Mouse (Mus musculus) bone marrow, adult 2 months (tissue): ENCODE results near the gene Mrpl33. TPM values are rescaled to one million over a fixed set of nuclear protein-coding genes. Genes with fewer than 3 reads are reported as not detected.
A peak's percentile ranks its signal among the peaks of the same experiment; 100 is the strongest.

Source experiments
- H3K27ac ChIP-seq: fragments of 200-500 bp; 2 replicates; pipeline ENCODE4 v1.5.1; 2012; ENCODE audit warnings: low read depth, mild to moderate bottlenecking, control low read depth, inconsistent platforms, low read length; ENCODE audit not compliant: control insufficient read depth, poor library complexity, insufficient read depth
- H3K4me1 ChIP-seq: fragments of 200-500 bp; 2 replicates; pipeline ENCODE4 v1.6.1; 2011; ENCODE audit warnings: low read length; ENCODE audit not compliant: control insufficient read depth, insufficient read depth
- H3K4me3 ChIP-seq: fragments of 200-500 bp; replicated peaks from 2 replicates; pipeline ENCODE3; 2011; ENCODE audit warnings: mild to moderate bottlenecking, low read depth, low read length, control low read depth; ENCODE audit not compliant: control insufficient read depth
- CTCF ChIP-seq: fragments of 200-500 bp; IDR thresholded peaks from 2 replicates; pipeline ENCODE4 v1.5.1; 2011; ENCODE audit warnings: low read length, control low read depth; ENCODE audit not compliant: control insufficient read depth, insufficient read depth
- POLR2A ChIP-seq: fragments of 200-500 bp; IDR thresholded peaks from 2 replicates; pipeline ENCODE4 v1.6.1; 2011; ENCODE audit warnings: low read depth, mild to moderate bottlenecking, control low read depth, low read length, borderline replicate concordance; ENCODE audit not compliant: control insufficient read depth
- WGBS: fragments of 180-500 bp; shearing (Covaris S2); methylation state at CpG from one replicate; pipeline ENCODE4 v1.1.7; 2018; 5-methylcytosine and 5-hydroxymethylcytosine counted together
- polyA plus RNA-seq: library from polyadenylated mRNA; stranded (reverse); fragments of >200 nt; gene quantifications from 2 replicates; pipeline ENCODE4 v1.2.4, GENCODE M21; 2011; ENCODE audit warnings: low replicate concordance; ENCODE audit not compliant: missing spikeins, insufficient read depth, insufficient read length

Gene Mrpl33
- polyA plus RNA-seq, 1 experiment = 162 TPM

DNA sequence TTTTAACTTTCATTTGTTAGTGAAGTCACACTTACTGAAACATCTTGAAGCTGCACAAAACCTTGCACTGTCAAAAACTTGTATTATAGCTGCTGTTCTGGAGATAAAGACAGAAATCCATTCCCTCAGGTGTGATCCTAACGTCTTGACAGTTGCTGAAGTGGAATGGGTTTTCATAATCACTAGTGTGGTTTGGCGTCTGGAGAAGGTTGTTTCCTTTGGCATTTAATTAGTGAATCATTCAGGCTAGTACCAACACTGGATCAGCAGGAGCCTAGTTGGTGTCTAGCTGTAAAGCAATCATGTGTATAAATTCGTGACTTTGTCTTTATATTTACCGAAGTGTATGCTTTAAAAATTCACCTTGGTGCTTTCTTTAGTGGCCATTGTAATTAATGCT lies 102.2 kb downstream of the Mrpl33 start:
- TF ChIP-seq POLR2A (no peak), CTCF (no peak)
- Histone ChIP-seq H3K4me3 (no peak overlapping the region), H3K27ac (no peak overlapping the region), H3K4me1 (no peaks in the 10 kb centered on the region; the same call in 1 of the 2 replicates)
- WGBS = 41% methylated on average over 4 of the region's 4 CpGs

DNA sequence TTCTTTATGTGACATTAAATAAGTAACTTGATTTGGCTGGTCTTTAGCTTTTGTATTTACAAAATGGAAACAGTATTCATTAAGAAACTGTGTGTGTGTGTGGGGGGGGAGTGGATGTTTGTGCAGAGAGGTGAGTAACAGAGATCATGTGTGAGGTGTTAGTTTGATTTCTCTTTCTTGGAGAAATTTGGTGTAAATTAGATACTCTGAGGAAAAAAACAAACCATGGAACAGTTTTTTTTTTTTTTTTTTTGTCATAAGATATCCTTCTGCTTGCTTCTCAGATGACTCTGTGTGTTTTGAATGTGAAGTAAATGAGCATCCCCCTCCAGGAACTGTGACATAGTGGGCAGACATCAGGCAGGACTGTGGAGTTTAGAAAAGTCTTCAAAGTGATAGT lies 102.7 kb downstream of the Mrpl33 start:
- Histone ChIP-seq H3K4me3 (no peak overlapping the region), H3K4me1 (no peaks in the 10 kb centered on the region; the same call in 1 of the 2 replicates), H3K27ac (no peak overlapping the region)
- TF ChIP-seq POLR2A = no peak
- TF ChIP-seq CTCF = no peak

DNA sequence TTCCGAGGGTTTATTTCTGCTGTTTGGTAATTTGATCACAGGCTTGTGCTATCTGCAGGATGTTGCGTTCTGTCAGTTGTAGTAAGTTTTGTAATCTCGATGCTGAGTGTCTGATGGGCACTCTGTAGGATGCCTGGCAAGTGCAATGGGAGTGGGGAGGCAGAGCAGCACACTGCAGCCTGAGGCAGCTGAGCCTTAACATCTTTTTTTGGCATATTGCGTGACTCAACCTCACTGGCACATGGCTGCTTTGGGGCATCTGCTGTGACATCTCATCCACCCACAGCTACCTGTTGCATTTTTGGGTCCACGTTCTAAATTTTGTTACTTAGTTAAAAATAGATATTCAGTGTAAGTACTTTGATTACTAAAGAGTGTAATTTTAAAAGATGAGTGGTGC lies 108.2 kb downstream of the Mrpl33 start:
- 62% methylated on average over 5 of the region's 5 CpGs for WGBS

DNA sequence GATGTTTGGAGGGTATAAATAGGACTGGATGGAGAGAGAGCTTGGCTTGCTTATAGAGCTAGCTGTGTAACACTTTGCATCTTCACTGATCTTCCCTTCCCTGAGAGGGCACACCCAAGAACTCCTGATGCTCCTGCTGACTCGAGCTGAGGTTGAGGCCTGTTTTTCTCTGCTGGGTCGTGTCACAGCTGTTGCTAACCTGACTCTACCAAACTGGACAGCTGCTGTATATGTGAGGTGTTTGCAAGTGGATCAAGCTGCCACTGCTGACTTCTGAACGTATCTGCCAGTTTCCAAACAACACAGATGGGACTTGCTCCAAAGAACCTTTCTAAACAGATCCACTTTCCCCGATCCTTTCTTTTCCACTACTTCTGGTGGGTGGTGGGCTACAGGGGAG lies 110.1 kb downstream of the Mrpl33 start:
- H3K4me3 ChIP-seq = no peak overlapping the region
- peaks cover 3% of the 10 kb centered on the region for H3K4me1 ChIP-seq
- H3K27ac ChIP-seq = no peak overlapping the region
- 83% methylated on average over 4 of the region's 4 CpGs for WGBS
- TF ChIP-seq POLR2A (no peak), CTCF (no peak)

More for the DNA sequence above, 108.2 kb downstream of the Mrpl33 start:
- no peak for TF ChIP-seq CTCF
- Histone ChIP-seq H3K27ac (no peak overlapping the region), H3K4me3 (no peak overlapping the region), H3K4me1 (peaks cover 3% of the 10 kb centered on the region)

DNA sequence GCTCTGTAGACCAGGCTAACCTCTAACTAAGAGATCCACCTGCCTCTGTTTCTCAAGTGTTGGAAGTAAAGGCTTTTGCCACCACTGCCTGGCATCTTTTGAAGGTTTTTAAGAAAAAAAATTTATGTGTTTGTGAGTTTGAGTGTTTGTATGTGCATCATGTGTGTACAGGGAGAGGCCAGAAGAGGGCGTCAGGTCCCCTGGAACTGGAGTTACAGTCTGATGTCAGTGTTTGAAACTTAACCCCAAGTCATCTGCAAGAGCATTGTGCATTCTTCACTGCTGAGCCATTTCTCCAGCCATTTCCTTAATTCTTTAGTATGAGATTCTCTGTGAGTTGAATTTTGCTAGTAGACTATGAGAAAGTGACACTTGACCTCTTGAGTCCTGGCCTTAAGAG lies 112.7 kb downstream of the Mrpl33 start:
- H3K27ac ChIP-seq = no peak overlapping the region
- WGBS = 64% methylated on average over 1 of the region's 1 CpGs
- TF ChIP-seq POLR2A = no peak
- TF ChIP-seq CTCF = peak; percentile 56
- peaks cover 4% of the 10 kb centered on the region for H3K4me1 ChIP-seq
- H3K4me3 ChIP-seq = no peak overlapping the region

DNA sequence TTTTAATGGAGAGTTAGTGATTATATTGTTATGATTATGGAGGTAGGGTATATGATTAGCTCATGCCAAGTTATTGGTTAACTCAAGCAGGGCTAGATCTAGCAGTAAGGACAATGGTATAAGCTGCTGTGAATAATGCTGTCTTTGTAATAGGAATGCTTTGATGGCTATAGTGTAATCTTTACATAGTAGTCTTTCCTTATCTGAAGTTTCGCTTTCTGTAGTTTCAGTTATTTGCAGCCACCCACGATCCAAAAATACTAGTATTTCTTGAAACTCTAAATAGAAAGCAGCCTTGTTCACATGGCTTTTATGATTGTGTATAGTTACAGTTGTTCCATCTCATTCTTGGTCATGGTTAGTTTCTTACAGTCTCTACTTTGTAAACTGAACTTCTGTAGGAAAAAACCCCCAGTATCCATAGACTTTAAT lies 116.6 kb downstream of the Mrpl33 start:
- Histone ChIP-seq H3K4me3 (no peak overlapping the region), H3K4me1 (peaks cover 1% of the 10 kb centered on the region; the same call in 1 of the 2 replicates), H3K27ac (no peak overlapping the region)
- no peak for TF ChIP-seq CTCF
- no peak for TF ChIP-seq POLR2A
- WGBS = 40% methylated on average over 2 of the region's 2 CpGs

DNA sequence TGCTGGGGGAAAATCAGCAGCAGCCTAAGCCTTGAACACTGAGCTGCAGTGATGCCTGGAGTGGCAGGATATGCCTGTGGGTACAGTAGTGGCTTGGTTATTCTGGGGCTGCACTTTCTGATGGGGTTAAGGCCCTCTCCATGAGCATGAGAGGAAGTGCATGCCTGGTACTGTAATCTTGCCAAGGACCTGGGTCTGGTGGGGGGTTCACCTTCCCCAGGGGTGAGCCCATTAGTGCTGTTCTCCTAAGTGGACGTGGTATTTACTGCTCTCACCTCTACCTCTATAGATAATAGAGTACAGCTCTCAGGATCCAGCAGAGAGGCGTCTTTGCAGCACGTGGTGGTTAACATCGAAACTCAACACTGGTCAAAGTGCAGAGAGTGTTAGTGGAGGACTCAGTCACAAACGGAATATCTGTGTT lies 117.1 kb downstream of the Mrpl33 start:
- 20% methylated on average over 5 of the region's 5 CpGs for WGBS
- H3K4me3 ChIP-seq = no peak overlapping the region
- TF ChIP-seq CTCF (no peak), POLR2A (no peak)
- peaks cover 1% of the 10 kb centered on the region; the same call in 1 of the 2 replicates for H3K4me1 ChIP-seq
- H3K27ac ChIP-seq = no peak overlapping the region

Other genes starting within 250 kb of the Mrpl33 start
- 17.2 and 29.0 TPM in 2 replicates for gene Zfp512, start 144.5 kb upstream of the Mrpl33 start, polyA plus RNA-seq
- gene 4930548H24Rik, start 111.2 kb upstream of the Mrpl33 start, polyA plus RNA-seq = not detected in 2 replicates
- 12.1 and 18.4 TPM in 2 replicates for gene Gpn1, start 102.2 kb upstream of the Mrpl33 start, polyA plus RNA-seq
- gene Slc4a1ap, start 69.9 kb upstream of the Mrpl33 start, polyA plus RNA-seq = 34.0 and 45.2 TPM in 2 replicates
- 4.5 and 7.5 TPM in 2 replicates for gene Supt7l, start 69.1 kb upstream of the Mrpl33 start, polyA plus RNA-seq
- gene Rbks, start 100.7 kb downstream of the Mrpl33 start, polyA plus RNA-seq = 5.0 and 9.6 TPM in 2 replicates
- gene Babam2, start 100.7 kb downstream of the Mrpl33 start, polyA plus RNA-seq = 18.5 and 25.9 TPM in 2 replicates